20 mouse cellular contexts compared by ENCODE assay signal in the genomic region with DNA sequence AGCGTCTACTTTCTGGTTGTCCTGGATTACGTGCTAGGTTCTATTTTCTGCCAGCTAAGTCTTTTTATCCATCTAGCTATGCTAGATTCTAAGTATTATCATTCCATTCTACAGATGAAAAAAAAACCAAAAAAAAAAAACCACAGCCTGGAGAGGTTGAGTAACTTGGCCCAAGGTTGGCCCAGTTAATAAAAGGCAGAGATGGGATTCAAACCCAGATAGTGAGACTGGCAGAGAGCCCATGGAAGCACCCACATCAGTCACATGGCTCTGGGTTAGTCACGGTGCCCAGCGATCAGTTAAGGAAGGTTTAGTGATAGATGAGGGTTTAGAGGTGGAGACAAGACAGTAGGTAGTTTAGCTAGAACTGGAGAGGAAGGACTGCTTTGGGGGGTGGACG.
DNase-seq lines count a peak whose midpoint lies in the region; ATAC-seq and TF ChIP-seq lines count a peak whose summit lies in the region.
"Had no signal": no experiment of that assay in that cellular context is flagged by ENCODE, and none has a peak within 500 bp of the region (broad histone marks: within the 10 kb centered on the region; RNA-seq: fewer than 3 reads in every experiment).

No protein-coding gene starts in this region.

- H3K4me1 ChIP-seq in MEL (ENCODE audit: control insufficient read depth in 1 of 2, insufficient read depth in 2 of 2, low read length in 2 of 2) = peaks cover 11 to 19% of the 10 kb centered on the region in 2 experiments
- H3K4me1 ChIP-seq: hindbrain, embryonic 12.5 days; hindbrain, embryonic 15.5 days had no signal

- no peak overlapping the region for H3K27ac ChIP-seq in MEL (ENCODE audit: control insufficient read depth, low read depth, low read length)
- H3K27ac ChIP-seq: hindbrain, embryonic 12.5 days; hindbrain, embryonic 15.5 days had no signal

- TF ChIP-seq RAD21 in MEL (IDR thresholded peaks at IDR 0.05; ENCODE audit: low read depth, low read length) = no peak

- no peaks in the 10 kb centered on the region for H3K9me3 ChIP-seq in MEL (replicated peaks; ENCODE audit: insufficient read depth, low read length)
- H3K9me3 ChIP-seq: G1E; hindbrain, embryonic 12.5 days; hindbrain, embryonic 15.5 days had no signal

- peaks cover 5 to 26% of the 10 kb centered on the region in 2 experiments for H3K36me3 ChIP-seq in MEL (ENCODE audit: control insufficient read depth in 1 of 2, insufficient read depth in 2 of 2, low read length in 2 of 2)
- H3K36me3 ChIP-seq: hindbrain, embryonic 12.5 days; hindbrain, embryonic 15.5 days had no signal

- no peak for TF ChIP-seq CTCF in MEL (IDR thresholded peaks at IDR 0.05 in 2 of 3, conservative IDR thresholded peaks at IDR 0.05 in 1 of 3; ENCODE audit: control insufficient read depth in 1 of 3, insufficient read depth in 1 of 3, low read depth in 2 of 3, low read length in 3 of 3, poor library complexity in 1 of 3, severe bottlenecking in 1 of 3)

- peak; percentile 68 for ATAC-seq in megakaryocyte-erythroid progenitor cell, adult 5-6 weeks (replicated peaks; ENCODE audit: low FRiP score, low TSS enrichment, poor library complexity, severe bottlenecking)
- no peak for ATAC-seq in granulocyte monocyte progenitor cell, adult 5-6 weeks (replicated peaks; ENCODE audit: poor library complexity, severe bottlenecking)
- ATAC-seq: activated CD4-positive, CD25-positive, alpha-beta regulatory T cell, adult 4 months; forebrain, embryonic 14.5 days; forebrain, postnatal 0 days; intestine, postnatal 0 days had no signal

- intact Hi-C loops in left cerebral cortex, postnatal 4 days (cut with DNase I) = no loop called here

- DNase-seq in adrenal gland, adult 2 months = peak; percentile 46
- no peak for DNase-seq in adrenal gland, postnatal 14 days
- peak; percentile 58 for DNase-seq in MEL (ENCODE audit: low read depth, low spot score)
- DNase-seq in left cerebral cortex, postnatal 4 days = no peak
- no peak for DNase-seq in c-Kit-positive CD71-positive TER-119-positive erythroid progenitor cells, embryonic 14.5 days (ENCODE audit: low spot score)
- DNase-seq: adrenal gland, postnatal 10 days; cerebellum, adult 11-12 months; cerebellum, adult 9-10 months; cerebellum, postnatal 14 days; forebrain, postnatal 0 days; gastrocnemius, postnatal 36 days; heart, adult 11 months had no signal

- no peak for TF ChIP-seq POLR2A in MEL (IDR thresholded peaks at IDR 0.05; ENCODE audit: control insufficient read depth in 1 of 2, insufficient read depth in 1 of 2, low read depth in 1 of 2, low read length in 2 of 2, poor library complexity in 1 of 2)

- TF ChIP-seq EP300 in MEL (IDR thresholded peaks at IDR 0.05; ENCODE audit: low read depth in 1 of 2, low read length in 2 of 2) = peak; percentile 41 to 61; a peak in 2 of 4 replicates

- no peak overlapping the region for H3K9ac ChIP-seq in MEL (ENCODE audit: control insufficient read depth, low read depth, low read length, poor library complexity, severe bottlenecking)
- H3K9ac ChIP-seq: forebrain, postnatal 0 days; hindbrain, embryonic 12.5 days; hindbrain, embryonic 15.5 days had no signal

- H3K79me2 ChIP-seq in MEL (ENCODE audit: control insufficient read depth, insufficient read depth, low read length, poor library complexity) = peaks cover 10% of the 10 kb centered on the region

- no peak overlapping the region for H3K4me3 ChIP-seq in MEL (ENCODE audit: control insufficient read depth in 1 of 2, insufficient read depth in 1 of 2, low read depth in 2 of 2, low read length in 2 of 2)
- H3K4me3 ChIP-seq: hindbrain, embryonic 12.5 days; hindbrain, embryonic 15.5 days had no signal

- no peaks in the 10 kb centered on the region for H3K27me3 ChIP-seq in MEL (ENCODE audit: control insufficient read depth in 1 of 2, insufficient read depth in 2 of 2, low read length in 2 of 2)
- H3K27me3 ChIP-seq: hindbrain, embryonic 12.5 days; hindbrain, embryonic 15.5 days had no signal

TF ChIP-seq in MEL, 35 proteins besides CTCF, POLR2A, EP300 and RAD21:
- TF ChIP-seq UBTF (IDR thresholded peaks at IDR 0.05; ENCODE audit: borderline replicate concordance, insufficient read depth, low read depth, low read length) (no peak), GATA1 (IDR thresholded peaks at IDR 0.05; ENCODE audit: low read depth, low read length) (peak; percentile 65), ZC3H11A (IDR thresholded peaks at IDR 0.05; ENCODE audit: low read depth, low read length) (no peak), NELFE (IDR thresholded peaks at IDR 0.05; ENCODE audit: low read depth, low read length) (no peak), TBP (IDR thresholded peaks at IDR 0.05; ENCODE audit: low read depth, low read length) (no peak), RCOR1 (IDR thresholded peaks at IDR 0.05; ENCODE audit: low read depth, low read length) (peak; percentile 77), MEF2A (IDR thresholded peaks at IDR 0.05; ENCODE audit: extremely low read depth, insufficient replicate concordance, low read depth, low read length, poor library complexity, severe bottlenecking) (no peak), MAZ (IDR thresholded peaks at IDR 0.05; ENCODE audit: low read depth, low read length) (no peak), BHLHE40 (IDR thresholded peaks at IDR 0.05; ENCODE audit: borderline replicate concordance, low read depth, low read length) (no peak), TCF12 (IDR thresholded peaks at IDR 0.05; ENCODE audit: low read depth, low read length) (peak; percentile 53; the same call in 1 of the 2 replicates), JUND (IDR thresholded peaks at IDR 0.05; ENCODE audit: low read depth, low read length) (no peak), MYC (IDR thresholded peaks at IDR 0.05; ENCODE audit: low read depth, low read length) (0 out of 2 replicates have a peak, but pooled peaks have one; percentile 35), MAFK (IDR thresholded peaks at IDR 0.05; ENCODE audit: borderline replicate concordance, low read depth, low read length) (no peak; the same call in 1 of the 2 replicates), E2F4 (IDR thresholded peaks at IDR 0.05; ENCODE audit: borderline replicate concordance, low read depth, low read length) (no peak), POLR2AphosphoS5 (IDR thresholded peaks at IDR 0.05; ENCODE audit: borderline replicate concordance, low read depth, low read length) (no peak), KAT2A (conservative IDR thresholded peaks at IDR 0.05; ENCODE audit: low read depth, low read length) (0 out of 2 replicates have a peak, but pooled peaks have one; percentile 28), POLR2AphosphoS2 (IDR thresholded peaks at IDR 0.05; ENCODE audit: low read length) (no peak), MXI1 (IDR thresholded peaks at IDR 0.05; ENCODE audit: low read depth, low read length) (peak; percentile 62; the same call in 1 of the 2 replicates), ZNF384 (IDR thresholded peaks at IDR 0.05; ENCODE audit: low read depth, low read length) (peak; percentile 91), ELF1 (IDR thresholded peaks at IDR 0.05; ENCODE audit: low read depth, low read length) (no peak), ETS1 (IDR thresholded peaks at IDR 0.05; ENCODE audit: low read depth, low read length) (peak; percentile 64), SMC3 (IDR thresholded peaks at IDR 0.05; ENCODE audit: low read depth, low read length) (no peak), GABPA (IDR thresholded peaks at IDR 0.05; ENCODE audit: low read depth, low read length) (no peak), SIN3A (IDR thresholded peaks at IDR 0.05; ENCODE audit: low read length) (peak; percentile 40; the same call in 1 of the 2 replicates), ZMIZ1 (IDR thresholded peaks at IDR 0.05; ENCODE audit: low read depth, low read length) (no peak), TAL1 (IDR thresholded peaks at IDR 0.05; ENCODE audit: low read length) (no peak), ZKSCAN1 (IDR thresholded peaks at IDR 0.05; ENCODE audit: low read depth, low read length) (no peak), NRF1 (IDR thresholded peaks at IDR 0.05; ENCODE audit: insufficient read depth, low read depth, low read length, poor library complexity, severe bottlenecking) (no peak), CHD1 (IDR thresholded peaks at IDR 0.05; ENCODE audit: low read depth, low read length) (no peak), MAX (IDR thresholded peaks at IDR 0.05; ENCODE audit: low read length) (0 out of 2 replicates have a peak, but pooled peaks have one; percentile 50), USF2 (IDR thresholded peaks at IDR 0.05; ENCODE audit: borderline replicate concordance in 1 of 2, insufficient read depth in 1 of 2, low read depth in 1 of 2, low read length in 2 of 2) (0 out of 4 replicates have a peak, but pooled peaks of 1 of the 2 experiments have one; percentile 37), HCFC1 (IDR thresholded peaks at IDR 0.05; ENCODE audit: low read depth, low read length) (no peak), MYB (IDR thresholded peaks at IDR 0.05; ENCODE audit: low read depth, low read length) (no peak), USF1 (IDR thresholded peaks at IDR 0.05; ENCODE audit: low read depth, low read length) (peak; percentile 88), CHD2 (IDR thresholded peaks at IDR 0.05; ENCODE audit: low read length) (no peak)

Comparison
In these comparisons a context has a peak if more than half of its experiments do, and no peak if none do; other contexts are left out.
1. DNase-seq: peak in adrenal gland, adult 2 months (single experiment) and MEL (single experiment); none in adrenal gland, postnatal 14 days (single experiment), left cerebral cortex, postnatal 4 days (single experiment) and c-Kit-positive CD71-positive TER-119-positive erythroid progenitor cells, embryonic 14.5 days (single experiment).